Comparison of ENCODE assay signal across 26 mouse cellular contexts in genomic region chr5:74830646-74831045, GRCm38 (mm10).
DNase-seq lines count a peak whose midpoint lies in the region; ATAC-seq and TF ChIP-seq lines count a peak whose summit lies in the region.
"Had no signal": no experiment of that assay in that cellular context is flagged by ENCODE, and none has a peak within 500 bp of the region (broad histone marks: within the 10 kb centered on the region; RNA-seq: fewer than 3 reads in every experiment).

No protein-coding gene starts in this region.

- no peak for TF ChIP-seq EP300 in CH12.LX (IDR thresholded peaks at IDR 0.05; ENCODE audit: low read length)

- H3K36me3 ChIP-seq in CH12.LX (replicated peaks in 1 of 2; ENCODE audit: control insufficient read depth in 1 of 2, insufficient read depth in 1 of 2, low read length in 1 of 2), result no peaks in the 10 kb centered on the region
- no peaks in the 10 kb centered on the region for H3K36me3 ChIP-seq in midbrain, embryonic 11.5 days (ENCODE audit: control insufficient read depth, insufficient read depth, low read length)
- H3K36me3 ChIP-seq: heart, embryonic 10.5 days; intestine, embryonic 15.5 days; kidney, embryonic 15.5 days; liver, embryonic 15.5 days; lung, embryonic 15.5 days; midbrain, embryonic 15.5 days; neural tube, embryonic 12.5 days had no signal

- no peak for TF ChIP-seq POLR2A in CH12.LX (IDR thresholded peaks at IDR 0.05; ENCODE audit: low read depth, low read length)

- no peak overlapping the region for H3K4me2 ChIP-seq in CH12.LX (ENCODE audit: insufficient read depth, low read depth, poor library complexity, severe bottlenecking)
- H3K4me2 ChIP-seq in midbrain, embryonic 11.5 days, result no peak overlapping the region
- H3K4me2 ChIP-seq: forebrain, embryonic 13.5 days; intestine, embryonic 15.5 days; kidney, embryonic 15.5 days; liver, embryonic 15.5 days; lung, embryonic 15.5 days; midbrain, embryonic 15.5 days; neural tube, embryonic 12.5 days had no signal

- in situ Hi-C loops in CH12.LX (cut with MboI; ENCODE audit: low pct_ligation_motif_present, low pct_unique_long_range_greater_than_20kb, low sequenced_read_pairs), result no loop called here

- TF ChIP-seq RAD21 in CH12.LX (IDR thresholded peaks at IDR 0.05; ENCODE audit: low read depth, low read length), result no peak

- no peaks in the 10 kb centered on the region for H3K9me3 ChIP-seq in CH12.LX (replicated peaks; ENCODE audit: low read length)
- H3K9me3 ChIP-seq in midbrain, embryonic 11.5 days (ENCODE audit: control insufficient read depth, low read length), result no peaks in the 10 kb centered on the region
- H3K9me3 ChIP-seq: forebrain, embryonic 13.5 days; heart, embryonic 10.5 days; intestine, embryonic 15.5 days; kidney, embryonic 15.5 days; liver, embryonic 15.5 days; lung, embryonic 15.5 days; midbrain, embryonic 15.5 days; neural tube, embryonic 12.5 days had no signal

- H3K27ac ChIP-seq in CH12.LX (ENCODE audit: insufficient read depth, low read depth), result no peak overlapping the region
- no peak overlapping the region for H3K27ac ChIP-seq in midbrain, embryonic 11.5 days (ENCODE audit: low read depth, low read length)
- H3K27ac ChIP-seq: forebrain, embryonic 13.5 days; heart, embryonic 10.5 days; intestine, embryonic 15.5 days; kidney, embryonic 15.5 days; left cerebral cortex, adult 2 months; liver, embryonic 15.5 days; lung, embryonic 15.5 days; midbrain, embryonic 15.5 days; neural tube, embryonic 12.5 days had no signal

- ATAC-seq in midbrain, embryonic 11.5 days (ENCODE audit: low FRiP score), result no peak
- ATAC-seq: forebrain, embryonic 13.5 days; hindbrain, embryonic 16.5 days; intestine, embryonic 15.5 days; midbrain, embryonic 15.5 days had no signal

- H3K9ac ChIP-seq in CH12.LX (ENCODE audit: insufficient read depth, low read depth), result no peak overlapping the region
- H3K9ac ChIP-seq in midbrain, embryonic 11.5 days (ENCODE audit: low read length), result no peak overlapping the region
- H3K9ac ChIP-seq: forebrain, embryonic 13.5 days; intestine, embryonic 15.5 days; kidney, embryonic 15.5 days; liver, embryonic 15.5 days; lung, embryonic 15.5 days; midbrain, embryonic 15.5 days; neural tube, embryonic 12.5 days had no signal

- H3K4me1 ChIP-seq in CH12.LX (ENCODE audit: control insufficient read depth in 1 of 2, insufficient read depth in 2 of 2), result 0 out of 4 replicates have a peak, but pooled peaks cover 0 to 2% of the 10 kb centered on the region in 2 experiments
- no peaks in the 10 kb centered on the region for H3K4me1 ChIP-seq in midbrain, embryonic 11.5 days (ENCODE audit: control insufficient read depth, insufficient read depth, low read length)
- H3K4me1 ChIP-seq: forebrain, embryonic 13.5 days; heart, embryonic 10.5 days; intestine, embryonic 15.5 days; liver, embryonic 15.5 days; lung, embryonic 15.5 days; midbrain, embryonic 15.5 days had no signal

- no peaks in the 10 kb centered on the region for H3K27me3 ChIP-seq in CH12.LX (replicated peaks)
- no peaks in the 10 kb centered on the region for H3K27me3 ChIP-seq in midbrain, embryonic 11.5 days (ENCODE audit: control insufficient read depth, insufficient read depth, low read length)
- H3K27me3 ChIP-seq: forebrain, embryonic 13.5 days; intestine, embryonic 15.5 days; kidney, embryonic 15.5 days; liver, embryonic 15.5 days; lung, embryonic 15.5 days; midbrain, embryonic 15.5 days; neural tube, embryonic 12.5 days had no signal

- peak; percentile 65 for DNase-seq in adrenal gland, adult 2 months
- no peak for DNase-seq in adrenal gland, postnatal 10 days
- DNase-seq in CH12.LX (ENCODE audit: extremely low read depth) (no peak), R1 (ENCODE audit: low read depth, low spot score) (peak; percentile 39)
- DNase-seq in embryo, embryonic 10.5 days (ENCODE audit: low spot score), result peak; percentile 36
- DNase-seq in midbrain, embryonic 11.5 days (ENCODE audit: low spot score, missing footprints), result no peak
- no peak for DNase-seq in frontal cortex, postnatal 14 days (ENCODE audit: low spot score in 2 of 2)
- DNase-seq in lung, postnatal 25 days (ENCODE audit: low spot score), result no peak
- DNase-seq: cerebellum, adult 18-20 months; cerebellum, postnatal 14 days; gastrocnemius, postnatal 10 days; heart, postnatal 4 days; layer of hippocampus, adult 9-11 months; liver; lung, postnatal 4 days; thymus, postnatal 14 days had no signal

- no peak for TF ChIP-seq CTCF in CH12.LX (conservative IDR thresholded peaks at IDR 0.05 in 1 of 2, IDR thresholded peaks at IDR 0.05 in 1 of 2; ENCODE audit: low read depth in 2 of 2, low read length in 2 of 2)

- dilution Hi-C loops in CH12.LX (cut with MboI; ENCODE audit: extremely low pct_ligation_motif_present, extremely low pct_unique_long_range_greater_than_20kb, low sequenced_read_pairs), result no loop called here

- H3K79me2 ChIP-seq in CH12.LX (replicated peaks; ENCODE audit: control insufficient read depth, extremely low read depth, insufficient read depth, poor library complexity, severe bottlenecking), result no peaks in the 10 kb centered on the region

- 89% methylated on average over 5 of the region's 5 CpGs for WGBS in midbrain, embryonic 11.5 days

- no peak overlapping the region for H3K4me3 ChIP-seq in CH12.LX (replicated peaks in 1 of 3; ENCODE audit: low read depth in 2 of 3, low read length in 2 of 3, poor library complexity in 1 of 3)
- H3K4me3 ChIP-seq in midbrain, embryonic 11.5 days (ENCODE audit: low read depth, low read length), result no peak overlapping the region
- H3K4me3 ChIP-seq: forebrain, embryonic 13.5 days; heart, embryonic 10.5 days; intestine, embryonic 15.5 days; kidney, embryonic 15.5 days; left cerebral cortex, adult 2 months; liver, embryonic 15.5 days; lung, embryonic 15.5 days; midbrain, embryonic 15.5 days; neural tube, embryonic 12.5 days had no signal

TF ChIP-seq in CH12.LX, 34 proteins besides CTCF, POLR2A, EP300 and RAD21:
- TF ChIP-seq MYC (IDR thresholded peaks at IDR 0.05; ENCODE audit: low read depth, low read length) (no peak), UBTF (IDR thresholded peaks at IDR 0.05; ENCODE audit: low read depth, low read length) (no peak), BHLHE40 (IDR thresholded peaks at IDR 0.05; ENCODE audit: low read depth, low read length) (peak; percentile 44), ETS1 (conservative IDR thresholded peaks at IDR 0.05; ENCODE audit: low read depth, low read length) (no peak)

Comparison
In these comparisons a context has a peak if more than half of its experiments do, and no peak if none do; other contexts are left out.
1. DNase-seq: peak in adrenal gland, adult 2 months (single experiment), R1 (single experiment) and embryo, embryonic 10.5 days (single experiment); none in adrenal gland, postnatal 10 days (single experiment), CH12.LX (single experiment), midbrain, embryonic 11.5 days (single experiment), frontal cortex, postnatal 14 days (0 of 2) and lung, postnatal 25 days (single experiment).